Mouse (Mus musculus): ENCODE data around the gene Rpl36-ps4.

DNA sequence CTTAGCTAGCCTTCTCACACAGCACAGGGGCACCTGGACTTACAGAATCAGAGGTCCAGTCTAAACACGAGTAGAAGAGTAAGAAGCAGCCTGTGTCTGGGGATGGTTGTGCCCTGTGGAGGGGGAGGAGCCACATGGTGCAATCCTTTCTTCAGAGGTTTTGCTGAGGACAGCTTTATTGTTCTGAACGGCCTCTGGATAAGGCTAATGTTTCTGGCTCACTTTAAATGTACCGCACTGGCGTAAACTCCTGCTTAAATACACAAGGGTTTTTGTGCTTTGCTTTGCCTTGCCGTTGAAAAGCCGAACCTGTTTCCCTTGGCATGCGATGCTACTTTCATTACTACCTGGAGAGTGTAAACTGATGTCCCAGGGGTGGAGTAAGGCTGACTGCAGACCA is 19.6 kb upstream of the Rpl36-ps4 start:
- no peak for TF ChIP-seq POLR2A (IDR thresholded peaks at IDR 0.05; ENCODE audit: low read depth, low read length)
- no peak for TF ChIP-seq CTCF (IDR thresholded peaks at IDR 0.05; ENCODE audit: borderline replicate concordance, insufficient read depth, low read length)

Data from embryonic fibroblast, embryonic 13.5 days (primary cell).